9 mouse cellular contexts compared by ENCODE assay signal in genomic region chr1:154661221-154661864, GRCm38 (mm10).
A peak's percentile ranks its signal among the peaks of the same experiment; 100 is the strongest.
DNase-seq lines count a peak whose midpoint lies in the region; ATAC-seq and TF ChIP-seq lines count a peak whose summit lies in the region.
"Had no signal": no experiment of that assay in that cellular context is flagged by ENCODE, and none has a peak within 500 bp of the region (broad histone marks: within the 10 kb centered on the region; RNA-seq: fewer than 3 reads in every experiment).

No protein-coding gene starts in this region.

- no peak overlapping the region for H3K4me2 ChIP-seq in stomach, postnatal 0 days (replicated peaks; ENCODE audit: low read depth)

- no peaks in the 10 kb centered on the region for H3K27me3 ChIP-seq in hindbrain, embryonic 10.5 days (ENCODE audit: insufficient read depth, poor library complexity, severe bottlenecking)
- no peaks in the 10 kb centered on the region for H3K27me3 ChIP-seq in stomach, postnatal 0 days (ENCODE audit: control insufficient read depth, insufficient read depth, low read length)

- DNase-seq in ZHBTc4 (ENCODE audit: low read depth, low spot score), result peak; percentile 2
- DNase-seq in cerebellum, postnatal 4 days (ENCODE audit: low spot score in 2 of 2), result peak; percentile 29 to 54
- DNase-seq in hindbrain, embryonic 10.5 days (ENCODE audit: low spot score), result peak; percentile 50
- peak; percentile 81 to 95 for DNase-seq in left cerebral cortex, postnatal 25 days (ENCODE audit: low spot score in 2 of 2)
- peak; percentile 90 for DNase-seq in right cerebral cortex, adult 18-20 months
- DNase-seq in stomach, postnatal 0 days (ENCODE audit: low spot score), result no peak
- no peak for DNase-seq in natural killer cell, adult 2 months (ENCODE audit: low spot score in 2 of 2)

- H3K27ac ChIP-seq in hindbrain, embryonic 10.5 days, result no peak overlapping the region
- H3K27ac ChIP-seq in stomach, postnatal 0 days (replicated peaks), result no peak overlapping the region

- peaks cover 10% of the 10 kb centered on the region for H3K4me1 ChIP-seq in hindbrain, embryonic 10.5 days (replicated peaks)
- H3K4me1 ChIP-seq in stomach, postnatal 0 days (replicated peaks; ENCODE audit: control insufficient read depth, insufficient read depth), result no peaks in the 10 kb centered on the region

- no peaks in the 10 kb centered on the region for H3K36me3 ChIP-seq in hindbrain, embryonic 10.5 days
- no peaks in the 10 kb centered on the region for H3K36me3 ChIP-seq in stomach, postnatal 0 days (ENCODE audit: control insufficient read depth, insufficient read depth, low read length)

- 53% methylated on average over 7 of the region's 7 CpGs for WGBS in hindbrain, embryonic 10.5 days
- WGBS in stomach, postnatal 0 days, result 56% methylated on average over 7 of the region's 7 CpGs

- TF ChIP-seq CTCF in stomach, postnatal 0 days (IDR thresholded peaks at IDR 0.05; ENCODE audit: low read depth), result no peak

- H3K9me3 ChIP-seq in hindbrain, embryonic 10.5 days, result no peaks in the 10 kb centered on the region
- H3K9me3 ChIP-seq in stomach, postnatal 0 days (ENCODE audit: control insufficient read depth, low read length), result no peaks in the 10 kb centered on the region

- intact Hi-C loops in left cerebral cortex, postnatal 25 days (cut with DNase I), result loop anchor here (5.0 kb wide), 1 partner anchor 61 kb away; no protein-coding TSS in a partner anchor

- H3K4me3 ChIP-seq in hindbrain, embryonic 10.5 days, result no peak overlapping the region
- H3K4me3 ChIP-seq in stomach, postnatal 0 days (ENCODE audit: low read depth, low read length), result no peak overlapping the region
- H3K4me3 ChIP-seq: myocyte had no signal

- ATAC-seq in stomach, postnatal 0 days (ENCODE audit: low FRiP score, low TSS enrichment), result no peak
- ATAC-seq in megakaryocyte progenitor cell, adult 5-6 weeks (replicated peaks; ENCODE audit: poor library complexity), result no peak

- no peak overlapping the region for H3K9ac ChIP-seq in stomach, postnatal 0 days (ENCODE audit: low read length)

- no peak for TF ChIP-seq EP300 in stomach, postnatal 0 days (optimal IDR thresholded peaks at IDR 0.05)

Comparison
In these comparisons a context has a peak if more than half of its experiments do, and no peak if none do; other contexts are left out.
1. DNase-seq: peak in ZHBTc4 (single experiment), cerebellum, postnatal 4 days (2 of 2), hindbrain, embryonic 10.5 days (single experiment), left cerebral cortex, postnatal 25 days (2 of 2) and right cerebral cortex, adult 18-20 months (single experiment); none in stomach, postnatal 0 days (single experiment) and natural killer cell, adult 2 months (0 of 2).